Mouse (Mus musculus): ENCODE measurements around the gene Depdc1b. TPM values are rescaled to one million over a fixed set of nuclear protein-coding genes. Genes with fewer than 3 reads are reported as not detected.
A peak's percentile ranks its signal among the peaks of the same experiment; 100 is the strongest.

Depdc1b gene
- total and polyA plus RNA-seq, 2 experiments from 2014 or later: 1.1 TPM; not detected in 1

- DNase-seq (ENCODE audit: low spot score) (no peak), ATAC-seq (ENCODE audit: insufficient read depth, low read depth) (no peak)
- Histone ChIP-seq H3K9me3 (replicated peaks; ENCODE audit: control insufficient read depth, low read length) (no peaks in the 10 kb centered on the region), H3K4me2 (ENCODE audit: low read depth, low read length) (peak overlapping the region; percentile 99; the same call in 1 of the 2 replicates), H3K27me3 (ENCODE audit: control insufficient read depth, insufficient read depth, low read length) (peaks cover 42% of the 10 kb centered on the region), H3K9ac (replicated peaks; ENCODE audit: low read depth, low read length) (no peak overlapping the region), H3K4me3 (ENCODE audit: low read depth, low read length) (no peak overlapping the region), H3K36me3 (replicated peaks; ENCODE audit: control insufficient read depth, insufficient read depth, low read length) (no peaks in the 10 kb centered on the region), H3K27ac (ENCODE audit: low read depth) (no peak overlapping the region), H3K4me1 (ENCODE audit: control insufficient read depth, insufficient read depth) (peaks cover 12% of the 10 kb centered on the region)
- 93% methylated on average over 2 of the region's 2 CpGs for WGBS
- no peak for TF ChIP-seq CTCF (IDR thresholded peaks at IDR 0.05; ENCODE audit: low read depth)
Observed at GRCm38 (mm10) chr13:108317414-108317813, 1.3 kb downstream of the Depdc1b start.

GRCm38 (mm10) chr13:108319028-108319427, 2.9 kb downstream of the Depdc1b start:
- Histone ChIP-seq H3K36me3 (replicated peaks; ENCODE audit: control insufficient read depth, insufficient read depth, low read length) (peaks cover 3% of the 10 kb centered on the region; the same call in 1 of the 2 replicates), H3K9ac (replicated peaks; ENCODE audit: low read depth, low read length) (no peak overlapping the region), H3K4me2 (ENCODE audit: low read depth, low read length) (no peak overlapping the region), H3K27me3 (ENCODE audit: control insufficient read depth, insufficient read depth, low read length) (peaks cover 40% of the 10 kb centered on the region; the same call in 1 of the 2 replicates), H3K4me1 (ENCODE audit: control insufficient read depth, insufficient read depth) (peaks cover 12% of the 10 kb centered on the region), H3K4me3 (ENCODE audit: low read depth, low read length) (no peak overlapping the region), H3K9me3 (replicated peaks; ENCODE audit: control insufficient read depth, low read length) (no peaks in the 10 kb centered on the region), H3K27ac (ENCODE audit: low read depth) (no peak overlapping the region)
- ATAC-seq (ENCODE audit: insufficient read depth, low read depth) (no peak), DNase-seq (ENCODE audit: low spot score) (no peak)
- TF ChIP-seq EP300 (IDR thresholded peaks at IDR 0.05; ENCODE audit: low read depth) (no peak), CTCF (IDR thresholded peaks at IDR 0.05; ENCODE audit: low read depth) (no peak)
- 95% methylated on average over 8 of the region's 8 CpGs for WGBS

GRCm38 (mm10) chr13:108320216-108320615, 4.1 kb downstream of the Depdc1b start:
- peaks cover 12% of the 10 kb centered on the region for H3K4me1 ChIP-seq (ENCODE audit: control insufficient read depth, insufficient read depth)
- H3K9ac ChIP-seq (replicated peaks; ENCODE audit: low read depth, low read length): no peak overlapping the region
- peaks cover 43% of the 10 kb centered on the region for H3K27me3 ChIP-seq (ENCODE audit: control insufficient read depth, insufficient read depth, low read length)
- H3K27ac ChIP-seq (ENCODE audit: low read depth): no peak overlapping the region
- H3K4me3 ChIP-seq (ENCODE audit: low read depth, low read length): no peak overlapping the region
- H3K9me3 ChIP-seq (replicated peaks; ENCODE audit: control insufficient read depth, low read length): no peaks in the 10 kb centered on the region
- H3K36me3 ChIP-seq (replicated peaks; ENCODE audit: control insufficient read depth, insufficient read depth, low read length): peaks cover 15% of the 10 kb centered on the region; the same call in 1 of the 2 replicates
- no peak overlapping the region for H3K4me2 ChIP-seq (ENCODE audit: low read depth, low read length)
- TF ChIP-seq EP300 (IDR thresholded peaks at IDR 0.05; ENCODE audit: low read depth): no peak
- ATAC-seq (ENCODE audit: insufficient read depth, low read depth): no peak
- no peak for DNase-seq (ENCODE audit: low spot score)
- 86% methylated on average over 8 of the region's 8 CpGs for WGBS

GRCm38 (mm10) chr13:108322466-108322865, 6.3 kb downstream of the Depdc1b start:
- Histone ChIP-seq H3K4me2 (ENCODE audit: low read depth, low read length) (no peak overlapping the region), H3K9me3 (replicated peaks; ENCODE audit: control insufficient read depth, low read length) (no peaks in the 10 kb centered on the region), H3K27me3 (ENCODE audit: control insufficient read depth, insufficient read depth, low read length) (peaks cover 43% of the 10 kb centered on the region), H3K27ac (ENCODE audit: low read depth) (no peak overlapping the region), H3K9ac (replicated peaks; ENCODE audit: low read depth, low read length) (no peak overlapping the region), H3K4me1 (ENCODE audit: control insufficient read depth, insufficient read depth) (no peaks in the 10 kb centered on the region), H3K4me3 (ENCODE audit: low read depth, low read length) (no peak overlapping the region), H3K36me3 (replicated peaks; ENCODE audit: control insufficient read depth, insufficient read depth, low read length) (peaks cover 17% of the 10 kb centered on the region; the same call in 1 of the 2 replicates)
- ATAC-seq (ENCODE audit: insufficient read depth, low read depth) (no peak), DNase-seq (ENCODE audit: low spot score) (no peak)
- no peak for TF ChIP-seq EP300 (IDR thresholded peaks at IDR 0.05; ENCODE audit: low read depth)
- TF ChIP-seq CTCF (IDR thresholded peaks at IDR 0.05; ENCODE audit: low read depth): no peak
- WGBS: 92% methylated on average over 2 of the region's 2 CpGs

DNA sequence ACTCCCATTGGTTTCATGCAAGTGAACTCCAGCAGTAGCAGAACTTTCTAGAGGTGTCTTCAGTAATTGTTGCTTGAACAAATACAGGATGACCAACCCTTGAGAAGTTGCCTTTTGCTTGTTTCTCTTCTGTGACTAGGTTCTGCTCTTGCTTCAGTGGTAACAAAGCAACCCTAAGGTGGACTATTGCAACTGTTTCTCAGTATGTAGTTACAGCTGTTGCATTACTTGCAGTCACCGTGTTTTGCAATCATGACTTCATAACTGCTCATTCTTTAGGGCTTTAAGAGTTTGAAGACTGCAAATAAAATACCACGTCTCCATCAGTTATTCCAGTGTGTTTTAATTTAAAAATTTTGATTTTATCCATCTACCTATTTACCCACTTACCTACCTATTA, 7.2 kb downstream of the Depdc1b start:
- no peak for DNase-seq (ENCODE audit: low spot score)
- TF ChIP-seq CTCF (IDR thresholded peaks at IDR 0.05; ENCODE audit: low read depth) (no peak), EP300 (IDR thresholded peaks at IDR 0.05; ENCODE audit: low read depth) (no peak)
- WGBS: 89% methylated on average over 2 of the region's 2 CpGs
- no peak overlapping the region for H3K4me2 ChIP-seq (ENCODE audit: low read depth, low read length)
- no peak overlapping the region for H3K9ac ChIP-seq (replicated peaks; ENCODE audit: low read depth, low read length)
- H3K36me3 ChIP-seq (replicated peaks; ENCODE audit: control insufficient read depth, insufficient read depth, low read length): peaks cover 17% of the 10 kb centered on the region; the same call in 1 of the 2 replicates
- no peaks in the 10 kb centered on the region for H3K4me1 ChIP-seq (ENCODE audit: control insufficient read depth, insufficient read depth)
- H3K4me3 ChIP-seq (ENCODE audit: low read depth, low read length): no peak overlapping the region
- H3K27me3 ChIP-seq (ENCODE audit: control insufficient read depth, insufficient read depth, low read length): peaks cover 36% of the 10 kb centered on the region
- no peak for ATAC-seq (ENCODE audit: insufficient read depth, low read depth)
- no peaks in the 10 kb centered on the region for H3K9me3 ChIP-seq (replicated peaks; ENCODE audit: control insufficient read depth, low read length)
- no peak overlapping the region for H3K27ac ChIP-seq (ENCODE audit: low read depth)

Measured in heart, postnatal 0 days (tissue).